Mouse (Mus musculus): Measurements from ENCODE around the gene Fbxl15. TPM values are rescaled to one million over a fixed set of nuclear protein-coding genes. Genes with fewer than 3 reads are reported as not detected.

Fbxl15 gene
- total RNA-seq, 2 experiments from 2014 or later, result 26.8 to 28.9 TPM

GRCm38 (mm10) chr19:46303251-46304215 lies 24.5 kb upstream of the Fbxl15 start:
- TF ChIP-seq CTCF (conservative IDR thresholded peaks at IDR 0.05), result no peak
- H3K4me3 ChIP-seq, result peak overlapping the region; percentile 79
- DNase-seq (ENCODE audit: low spot score in 2 of 2), result peak in 1 of 2 experiments; percentile 8
- H3K27ac ChIP-seq, result peak overlapping the region; percentile 70; the same call in 1 of the 2 replicates

- H3K4me3 ChIP-seq, result peak within 1 kb of the TSS; percentile 79
- peak within 1 kb of the TSS; percentile 70; the same call in 1 of the 2 replicates for H3K27ac ChIP-seq
- peak; percentile 75 to 83 for DNase-seq (ENCODE audit: low spot score in 2 of 2)
- peak; percentile 96 for TF ChIP-seq CTCF (conservative IDR thresholded peaks at IDR 0.05)
Measured at GRCm38 (mm10) chr19:46304216-46304841, 23.7 kb upstream of the Fbxl15 start, which contains the start of gene Nfkb2. TSS of gene Nfkb2 (plus strand) at chr19:46304320.

GRCm38 (mm10) chr19:46304908-46305333 lies 23.1 kb upstream of the Fbxl15 start:
- peak overlapping the region; percentile 70; the same call in 1 of the 2 replicates for H3K27ac ChIP-seq
- no peak for TF ChIP-seq CTCF (conservative IDR thresholded peaks at IDR 0.05)
- peak overlapping the region; percentile 79 for H3K4me3 ChIP-seq
- DNase-seq (ENCODE audit: low spot score in 2 of 2), result peak in 1 of 2 experiments; percentile 10

GRCm38 (mm10) chr19:46305432-46306267 lies 22.3 kb upstream of the Fbxl15 start:
- no peak for TF ChIP-seq CTCF (conservative IDR thresholded peaks at IDR 0.05)
- H3K4me3 ChIP-seq, result peak overlapping the region; percentile 79
- H3K27ac ChIP-seq, result peak overlapping the region; percentile 70; the same call in 1 of the 2 replicates
- peak in 1 of 2 experiments; percentile 81 for DNase-seq (ENCODE audit: low spot score in 2 of 2)

- H3K4me3 ChIP-seq, result no peak overlapping the region; the same call in 1 of the 2 replicates
- H3K27ac ChIP-seq, result 0 out of 2 replicates have a peak overlapping the region, but pooled peaks have one; percentile 70
- TF ChIP-seq CTCF (conservative IDR thresholded peaks at IDR 0.05), result no peak
- peak in 1 of 2 experiments; percentile 7 for DNase-seq (ENCODE audit: low spot score in 2 of 2)
Measured at GRCm38 (mm10) chr19:46306268-46306610, 21.7 kb upstream of the Fbxl15 start.

- peak in 1 of 2 experiments; percentile 8 for DNase-seq (ENCODE audit: low spot score in 2 of 2)
- TF ChIP-seq CTCF (conservative IDR thresholded peaks at IDR 0.05), result no peak
- no peak overlapping the region for H3K4me3 ChIP-seq
- no peak overlapping the region for H3K27ac ChIP-seq
Measured at GRCm38 (mm10) chr19:46306751-46307289, 21.2 kb upstream of the Fbxl15 start.

GRCm38 (mm10) chr19:46307781-46308180 lies 20.2 kb upstream of the Fbxl15 start:
- H3K4me3 ChIP-seq, result no peak overlapping the region
- no peak overlapping the region for H3K27ac ChIP-seq
- no peak for TF ChIP-seq CTCF (conservative IDR thresholded peaks at IDR 0.05)
- DNase-seq (ENCODE audit: low spot score in 2 of 2), result peak in 1 of 2 experiments; percentile 9

GRCm38 (mm10) chr19:46308303-46308702 lies 19.7 kb upstream of the Fbxl15 start:
- H3K27ac ChIP-seq, result no peak overlapping the region
- peak in 1 of 2 experiments; percentile 9 for DNase-seq (ENCODE audit: low spot score in 2 of 2)
- H3K4me3 ChIP-seq, result peak overlapping the region; percentile 64; the same call in 1 of the 2 replicates
- no peak for TF ChIP-seq CTCF (conservative IDR thresholded peaks at IDR 0.05)

- H3K4me3 ChIP-seq, result peak overlapping the region; percentile 64
- H3K27ac ChIP-seq, result peak overlapping the region; percentile 86
- peak; percentile 79 to 87 for DNase-seq (ENCODE audit: low spot score in 2 of 2)
- TF ChIP-seq CTCF (conservative IDR thresholded peaks at IDR 0.05), result peak; percentile 98
Measured at GRCm38 (mm10) chr19:46308706-46309435, 19.1 kb upstream of the Fbxl15 start.

GRCm38 (mm10) chr19:46309651-46310305 lies 18.2 kb upstream of the Fbxl15 start:
- peak in 1 of 2 experiments; percentile 9 for DNase-seq (ENCODE audit: low spot score in 2 of 2)
- Histone ChIP-seq H3K27ac (no peak overlapping the region), H3K4me3 (no peak overlapping the region)
- TF ChIP-seq CTCF (conservative IDR thresholded peaks at IDR 0.05), result no peak
